Mouse (Mus musculus) mesoderm, embryonic 11.5 days (tissue): ENCODE measurements at regions not wholly inside any gene's neighbourhood (a gene's known extent, or its start where the extent isn't known, plus 50 kb on each side); places are given as distances from the start of the nearest gene placed in this dataset.

Source experiments
- DNase-seq: peaks from one replicate; pipeline ENCODE4 v3.0.0-alpha.2; 2012; ENCODE audit warnings: low read depth, low spot score

- DNase-seq: no peak
Observed at GRCm38 (mm10) chr12:39729255-39729654, 308.6 kb downstream of the Arl4a start.

GRCm38 (mm10) chr12:39724172-39724571 lies 313.7 kb downstream of the Arl4a start:
- DNase-seq: no peak

DNA sequence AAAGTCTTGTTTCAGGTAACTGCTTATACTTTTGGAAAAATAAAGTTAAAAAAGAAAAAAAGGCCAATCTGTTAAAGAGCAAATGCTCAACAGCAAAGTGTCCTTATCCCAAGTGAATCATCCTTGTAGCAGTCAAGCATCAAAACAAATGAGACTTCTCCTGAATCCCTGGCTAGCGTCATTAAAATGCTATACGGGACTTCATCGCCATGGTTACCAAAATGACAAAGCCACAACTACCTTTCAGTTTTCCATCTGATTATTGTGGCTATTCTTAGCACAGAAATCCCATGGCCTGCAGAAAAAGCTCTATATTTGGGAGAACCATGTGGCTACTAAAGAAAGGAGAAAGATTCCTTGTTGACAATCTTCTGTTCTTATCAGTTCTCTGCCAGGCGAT lies 322.7 kb downstream of the Arl4a start:
- peak; percentile 57 for DNase-seq

DNA sequence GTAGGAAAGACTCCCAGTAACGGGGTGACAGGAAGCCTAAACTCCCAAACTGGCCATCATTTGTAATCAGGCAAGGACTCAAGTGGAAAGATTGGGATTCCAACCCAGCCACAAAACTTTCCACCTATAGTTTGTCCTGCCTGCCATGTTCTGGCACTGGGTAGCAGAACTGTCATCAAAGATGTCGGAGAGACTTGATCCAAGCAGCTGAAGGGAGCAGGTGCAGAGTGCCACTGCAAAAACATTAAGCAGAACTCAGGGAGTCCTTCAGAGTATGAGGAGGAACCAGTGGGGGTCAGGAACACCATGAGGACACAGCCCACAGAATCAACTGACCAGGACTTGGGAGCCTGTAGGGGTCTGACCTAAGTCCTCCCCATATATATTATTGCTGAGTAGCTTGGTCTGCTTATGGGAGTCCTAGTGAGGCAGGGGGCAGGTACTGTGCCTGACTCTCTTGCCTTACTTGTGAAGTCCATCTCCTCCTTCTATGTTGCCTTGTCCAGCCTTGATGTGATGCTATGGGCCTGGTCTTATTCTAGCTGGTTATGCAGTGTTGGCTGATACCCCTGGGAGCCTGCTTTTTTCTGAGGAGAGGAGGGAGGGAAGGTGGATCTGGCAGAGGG lies 323.5 kb downstream of the Arl4a start:
- DNase-seq: no peak

GRCm38 (mm10) chr12:39711807-39712206 lies 326.0 kb downstream of the Arl4a start:
- DNase-seq: no peak

GRCm38 (mm10) chr12:39709850-39710249 lies 328.0 kb downstream of the Arl4a start:
- no peak for DNase-seq

GRCm38 (mm10) chr12:39697182-39697581 lies 340.6 kb downstream of the Arl4a start:
- peak; percentile 33 for DNase-seq

- DNase-seq: no peak
Observed at GRCm38 (mm10) chr12:39695322-39695721, 342.5 kb downstream of the Arl4a start.

- DNase-seq: no peak
Observed at GRCm38 (mm10) chr12:39692043-39692442, 345.8 kb downstream of the Arl4a start.

DNA sequence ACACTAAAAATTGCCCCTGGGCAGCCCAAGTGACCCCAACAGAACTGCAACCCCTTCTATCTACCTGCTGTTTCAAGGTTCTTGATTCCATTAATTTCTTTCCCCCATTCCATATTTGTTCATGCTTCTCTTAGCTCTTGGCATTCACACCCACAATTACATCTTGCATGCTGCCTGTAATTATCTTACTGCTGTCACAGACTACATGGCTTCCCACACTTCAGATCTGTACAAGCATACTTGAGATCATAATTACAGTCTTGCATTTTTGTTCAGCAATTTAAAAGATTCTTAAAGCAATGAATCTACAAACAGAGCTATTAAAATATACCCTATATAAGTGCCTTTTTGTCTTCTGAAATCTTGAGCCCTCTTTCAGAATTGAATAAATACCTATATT lies 352.4 kb downstream of the Arl4a start:
- DNase-seq: no peak

GRCm38 (mm10) chr12:39682121-39682520 lies 355.7 kb downstream of the Arl4a start:
- no peak for DNase-seq

- DNase-seq: no peak
Observed at GRCm38 (mm10) chr12:39675608-39676007, 362.2 kb downstream of the Arl4a start.

DNA sequence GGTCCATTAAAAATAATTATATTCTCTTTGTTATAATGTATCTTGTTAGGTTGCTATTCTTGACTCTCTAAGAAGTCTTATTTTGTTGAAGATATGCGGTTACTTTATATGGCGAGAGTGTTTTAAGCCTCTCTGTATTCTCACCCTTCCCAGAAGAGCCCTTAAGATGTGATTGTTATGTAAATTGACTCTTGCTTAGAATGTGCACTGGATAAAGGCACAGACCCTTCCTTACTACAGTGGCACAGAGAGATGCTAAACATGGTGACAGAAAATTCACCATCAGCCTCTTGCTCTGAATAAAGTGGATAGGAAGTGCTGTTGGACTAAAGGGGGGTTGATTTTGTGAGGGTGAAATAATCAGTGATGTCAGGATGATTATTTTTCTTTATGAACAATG lies 370.1 kb downstream of the Arl4a start:
- no peak for DNase-seq

DNA sequence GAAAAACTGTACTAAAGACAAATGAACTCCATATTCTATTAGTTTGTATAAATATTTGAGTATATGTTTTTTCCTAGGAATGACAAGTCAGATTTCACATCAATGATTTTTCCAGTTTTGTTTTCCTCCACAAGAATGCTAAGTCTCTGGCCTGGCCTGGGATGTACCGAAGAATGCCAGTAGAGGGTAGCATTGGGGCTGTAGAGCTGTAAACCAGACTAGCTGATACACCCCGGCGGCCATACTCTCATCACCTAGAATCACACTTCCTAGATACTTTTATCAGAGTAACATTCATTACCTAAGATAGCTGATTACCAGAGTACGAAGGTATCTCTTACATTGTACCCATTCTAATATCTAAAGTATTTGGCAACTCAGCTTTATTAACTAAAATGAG lies 372.4 kb downstream of the Arl4a start:
- peak; percentile 62 for DNase-seq

DNA sequence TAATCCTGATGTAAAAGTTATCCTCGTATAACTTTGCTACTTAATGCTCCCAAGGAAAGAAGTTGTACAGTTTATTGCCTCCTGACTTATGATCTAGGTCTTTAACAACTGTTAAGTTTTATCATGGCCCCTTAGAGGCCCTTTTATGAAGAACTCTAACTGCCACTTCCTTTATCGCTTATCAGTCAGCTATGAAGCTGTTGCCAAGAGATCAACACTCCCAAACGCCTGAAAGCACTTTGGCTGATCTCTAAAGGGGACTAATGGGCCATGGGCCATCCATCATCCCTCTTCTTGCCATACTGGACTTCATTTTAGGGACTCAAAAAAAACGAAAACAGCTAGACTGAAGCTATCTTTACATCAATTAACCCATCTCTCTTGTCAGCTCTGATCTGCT lies 377.4 kb downstream of the Arl4a start:
- peak; percentile 12 for DNase-seq

GRCm38 (mm10) chr12:39656606-39657005 lies 381.2 kb downstream of the Arl4a start:
- DNase-seq: no peak

DNA sequence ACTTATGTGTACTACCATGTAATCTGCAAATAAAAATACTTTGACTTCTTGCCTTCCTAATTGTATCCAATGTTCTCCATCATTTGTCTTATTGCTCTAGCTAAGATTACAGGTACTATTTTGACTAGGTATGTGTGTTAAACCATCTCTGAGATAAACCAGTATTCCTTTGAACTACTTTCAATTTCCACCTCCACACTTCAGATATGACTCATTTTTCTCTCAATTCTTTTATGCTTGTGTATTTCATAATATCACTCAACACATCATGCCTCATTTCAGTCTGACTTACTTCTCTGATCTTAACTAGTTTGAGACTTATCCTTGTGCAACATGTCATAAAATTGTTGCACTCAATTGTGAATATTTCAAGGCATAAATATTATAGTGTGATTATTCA lies 388.9 kb downstream of the Arl4a start:
- no peak for DNase-seq

- no peak for DNase-seq
Observed at GRCm38 (mm10) chr12:39646556-39646955, 391.3 kb downstream of the Arl4a start.

DNA sequence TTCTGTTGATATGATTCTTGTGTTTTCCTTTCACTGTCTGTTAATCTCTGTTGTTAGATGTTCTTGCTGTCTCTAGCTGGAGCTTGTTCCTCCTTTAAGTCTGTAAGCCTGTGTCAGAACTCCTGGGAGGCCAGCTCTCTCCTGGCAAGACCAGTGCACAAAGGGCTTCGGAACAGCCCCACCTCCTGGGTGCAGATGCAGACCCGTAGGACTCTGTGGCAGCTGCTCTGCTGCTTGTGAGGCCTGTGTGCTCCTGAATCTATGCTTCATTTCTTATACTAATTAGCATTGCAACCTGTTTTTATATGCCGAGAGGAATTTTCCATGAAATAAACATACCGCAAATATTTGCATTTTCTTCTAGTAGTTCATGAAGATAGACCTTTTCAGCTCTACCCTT lies 392.2 kb downstream of the Arl4a start:
- DNase-seq: no peak

DNA sequence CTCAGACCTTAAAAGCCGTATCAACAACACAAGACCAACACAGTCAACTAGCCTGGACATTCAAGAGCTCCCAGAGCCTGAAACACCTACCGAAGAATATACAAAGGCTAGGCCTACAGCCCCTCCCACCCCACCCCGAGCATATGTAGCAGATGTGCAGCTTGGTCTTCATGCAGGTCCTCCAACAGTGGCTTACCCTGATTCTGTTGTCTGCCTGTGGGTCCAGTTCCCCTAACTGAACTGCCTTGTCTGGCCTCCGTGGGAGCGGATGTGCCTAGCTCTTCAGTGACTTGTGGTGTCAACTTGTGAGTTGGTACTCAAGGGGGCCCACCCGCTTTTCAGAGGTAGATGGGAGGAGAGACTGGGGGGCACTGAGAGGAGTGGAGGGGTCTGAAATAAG lies 398.6 kb downstream of the Arl4a start:
- DNase-seq: no peak

DNA sequence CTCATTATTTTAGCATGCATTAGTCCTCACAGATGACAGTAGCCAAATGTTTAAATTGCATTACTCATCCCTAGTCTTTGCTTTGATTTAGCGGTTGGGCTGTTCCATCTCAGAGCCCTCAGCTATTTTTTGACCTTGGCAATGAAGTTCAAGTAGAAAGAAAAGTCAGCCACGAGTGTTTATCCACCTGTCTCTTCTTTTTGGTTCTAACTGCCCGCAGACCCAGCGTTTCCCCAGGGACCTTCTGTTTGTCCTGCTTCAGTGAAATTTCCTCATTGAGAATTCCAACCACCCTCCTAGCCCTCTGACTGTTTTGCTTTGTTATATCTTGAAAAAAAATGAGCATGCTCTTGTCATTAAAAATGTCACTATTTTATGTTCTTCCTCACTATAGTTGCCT lies 403.5 kb downstream of the Arl4a start:
- peak; percentile 40 for DNase-seq

GRCm38 (mm10) chr12:39621266-39621665 lies 416.6 kb downstream of the Arl4a start:
- DNase-seq: no peak

- no peak for DNase-seq
Observed at GRCm38 (mm10) chr12:39605289-39605688, 432.5 kb downstream of the Arl4a start.

GRCm38 (mm10) chr12:39604723-39605122 lies 433.1 kb downstream of the Arl4a start:
- no peak for DNase-seq
